Mouse (Mus musculus): ENCODE measurements at regions not wholly inside any gene's neighbourhood (a gene's known extent, or its start where the extent isn't known, plus 50 kb on each side); places are given as distances from the start of the nearest gene placed in this dataset.

DNA sequence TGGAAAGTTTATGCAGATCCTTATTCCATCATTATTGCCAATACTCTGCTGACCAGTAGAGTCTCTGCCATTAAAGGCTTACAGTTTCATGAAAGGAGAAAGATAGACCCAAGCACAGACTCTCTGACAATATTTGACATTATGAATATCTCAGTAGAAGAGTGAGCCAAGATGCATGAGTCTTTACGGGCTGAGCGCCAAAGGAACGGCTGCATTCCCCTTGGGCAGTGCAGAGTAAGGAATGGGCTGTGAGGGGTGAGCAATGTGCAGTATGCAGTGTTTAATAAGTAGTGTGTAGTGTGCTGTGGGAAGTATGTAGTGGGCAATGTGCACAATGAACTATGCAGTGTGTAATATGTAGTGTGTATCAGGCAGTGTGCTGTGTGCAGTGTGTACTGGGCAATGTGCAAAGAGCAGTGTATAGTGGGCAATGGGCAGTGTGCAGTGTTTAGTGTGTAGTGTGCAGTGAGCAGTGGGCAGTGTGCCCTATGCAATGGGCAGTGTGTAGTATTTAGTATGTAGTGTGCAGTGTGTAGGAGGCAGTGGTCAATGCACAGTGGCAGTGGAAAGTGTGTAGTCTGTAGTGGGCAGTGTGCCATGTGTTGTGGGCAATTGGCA, 671.8 kb downstream of the 5730522E02Rik start:
- no peak for TF ChIP-seq POLR2A (IDR thresholded peaks at IDR 0.05; ENCODE audit: low read depth, low read length)
- no peak for TF ChIP-seq CTCF (IDR thresholded peaks at IDR 0.05; ENCODE audit: borderline replicate concordance, insufficient read depth, low read length)
